Mouse (Mus musculus): Measurements from ENCODE around the gene Rab14. TPM values are rescaled to one million over a fixed set of nuclear protein-coding genes. Genes with fewer than 3 reads are reported as not detected.

The Rab14 gene
- total and polyA plus RNA-seq, 2 experiments from 2014 or later = 121 to 544 TPM

GRCm38 (mm10) chr2:35166816-35167215 lies 34.1 kb downstream of the Rab14 start:
- H3K9ac ChIP-seq = no peak overlapping the region
- H3K27me3 ChIP-seq (ENCODE audit: insufficient read depth, low read length) = no peaks in the 10 kb centered on the region
- no peaks in the 10 kb centered on the region for H3K9me3 ChIP-seq (ENCODE audit: low read length)
- peaks cover 76% of the 10 kb centered on the region for H3K36me3 ChIP-seq (ENCODE audit: insufficient read depth)
- WGBS = 93% methylated on average over 5 of the region's 5 CpGs
- DNase-seq (no peak), ATAC-seq (no peak)
- H3K27ac ChIP-seq (ENCODE audit: low read depth, low read length) = no peak overlapping the region
- H3K4me2 ChIP-seq (ENCODE audit: low read depth) = no peak overlapping the region
- no peaks in the 10 kb centered on the region for H3K4me1 ChIP-seq (ENCODE audit: insufficient read depth)
- no peak overlapping the region for H3K4me3 ChIP-seq (ENCODE audit: low read depth, low read length)
- no peak for TF ChIP-seq CTCF (IDR thresholded peaks at IDR 0.05; ENCODE audit: low read depth)

GRCm38 (mm10) chr2:35165416-35165815 lies 35.5 kb downstream of the Rab14 start:
- no peak for ATAC-seq
- no peak overlapping the region for H3K9ac ChIP-seq
- no peak overlapping the region for H3K4me3 ChIP-seq (ENCODE audit: low read depth, low read length)
- no peaks in the 10 kb centered on the region for H3K9me3 ChIP-seq (ENCODE audit: low read length)
- no peak for DNase-seq
- H3K4me1 ChIP-seq (ENCODE audit: insufficient read depth) = no peaks in the 10 kb centered on the region
- no peak overlapping the region for H3K27ac ChIP-seq (ENCODE audit: low read depth, low read length)
- H3K4me2 ChIP-seq (ENCODE audit: low read depth) = no peak overlapping the region
- TF ChIP-seq CTCF (IDR thresholded peaks at IDR 0.05; ENCODE audit: low read depth) = no peak
- peaks cover 66% of the 10 kb centered on the region for H3K36me3 ChIP-seq (ENCODE audit: insufficient read depth)
- whole genome bisulfite sequencing = 94% methylated on average over 13 of the region's 13 CpGs
- H3K27me3 ChIP-seq (ENCODE audit: insufficient read depth, low read length) = no peaks in the 10 kb centered on the region

DNA sequence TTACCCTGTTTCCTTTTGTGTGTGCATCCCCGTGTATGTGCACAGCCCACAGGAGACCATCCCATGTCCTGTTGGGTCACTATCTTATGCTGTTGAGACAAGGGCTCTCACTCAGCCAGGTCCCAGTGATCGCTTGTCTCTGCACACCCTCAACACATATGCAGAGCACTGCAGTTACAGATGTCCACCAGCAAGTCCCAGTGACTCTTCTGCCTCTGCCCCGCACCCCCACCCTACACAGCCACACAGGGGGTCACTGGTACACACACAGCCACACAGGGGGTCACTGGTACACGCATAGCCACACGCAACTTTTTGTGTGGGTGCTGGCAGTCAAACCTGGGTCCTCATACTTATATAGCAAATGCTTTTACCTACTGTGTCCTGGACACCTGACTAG lies 37.5 kb downstream of the Rab14 start:
- H3K9me3 ChIP-seq (ENCODE audit: low read length) = no peaks in the 10 kb centered on the region
- no peaks in the 10 kb centered on the region for H3K27me3 ChIP-seq (ENCODE audit: insufficient read depth, low read length)
- no peak for TF ChIP-seq CTCF (IDR thresholded peaks at IDR 0.05; ENCODE audit: low read depth)
- WGBS = 95% methylated on average over 5 of the region's 5 CpGs
- H3K9ac ChIP-seq = no peak overlapping the region
- ATAC-seq = no peak
- no peak overlapping the region for H3K4me2 ChIP-seq (ENCODE audit: low read depth)
- DNase-seq = no peak
- H3K4me3 ChIP-seq (ENCODE audit: low read depth, low read length) = no peak overlapping the region
- peaks cover 70% of the 10 kb centered on the region for H3K36me3 ChIP-seq (ENCODE audit: insufficient read depth)
- H3K27ac ChIP-seq (ENCODE audit: low read depth, low read length) = no peak overlapping the region
- H3K4me1 ChIP-seq (ENCODE audit: insufficient read depth) = no peaks in the 10 kb centered on the region

DNA sequence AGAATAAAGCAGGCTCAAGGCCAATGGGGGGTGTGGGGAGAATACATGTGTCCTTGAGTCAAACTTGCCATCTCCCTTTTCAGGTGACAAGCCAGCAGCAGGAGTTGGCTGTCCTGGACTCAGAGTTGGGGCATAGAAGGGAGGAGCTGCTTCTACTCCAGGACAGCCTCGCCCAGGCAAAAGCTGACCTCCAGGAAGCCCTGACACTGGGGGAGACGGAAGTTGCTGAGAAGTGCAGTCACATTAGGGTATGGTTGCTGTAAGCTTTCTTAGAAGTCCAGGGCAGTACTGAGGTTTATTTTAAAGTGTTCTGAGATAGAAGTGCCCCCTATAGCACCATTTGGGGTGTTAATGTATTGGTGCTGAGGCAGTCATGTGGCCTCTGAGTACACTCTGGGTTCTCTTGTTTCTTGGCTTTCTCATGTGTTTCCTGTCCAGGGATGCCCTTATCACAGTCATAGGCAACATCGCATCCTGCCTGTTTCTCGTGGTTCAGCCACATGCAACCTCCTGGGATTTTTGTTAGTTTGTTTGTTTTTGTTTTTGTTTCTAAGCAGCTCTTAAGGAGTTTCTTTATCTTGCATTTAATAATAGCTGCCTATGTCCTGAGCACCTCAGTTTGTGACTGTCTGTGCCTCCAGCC lies 39.0 kb downstream of the Rab14 start:
- no peaks in the 10 kb centered on the region for H3K9me3 ChIP-seq (ENCODE audit: low read length)
- H3K9ac ChIP-seq = no peak overlapping the region
- ATAC-seq (no peak), DNase-seq (no peak)
- no peaks in the 10 kb centered on the region for H3K4me1 ChIP-seq (ENCODE audit: insufficient read depth)
- H3K27ac ChIP-seq (ENCODE audit: low read depth, low read length) = no peak overlapping the region
- WGBS = 86% methylated on average over 4 of the region's 4 CpGs
- H3K4me2 ChIP-seq (ENCODE audit: low read depth) = no peak overlapping the region
- peaks cover 64% of the 10 kb centered on the region for H3K36me3 ChIP-seq (ENCODE audit: insufficient read depth)
- no peak overlapping the region for H3K4me3 ChIP-seq (ENCODE audit: low read depth, low read length)
- H3K27me3 ChIP-seq (ENCODE audit: insufficient read depth, low read length) = no peaks in the 10 kb centered on the region
- no peak for TF ChIP-seq CTCF (IDR thresholded peaks at IDR 0.05; ENCODE audit: low read depth)

DNA sequence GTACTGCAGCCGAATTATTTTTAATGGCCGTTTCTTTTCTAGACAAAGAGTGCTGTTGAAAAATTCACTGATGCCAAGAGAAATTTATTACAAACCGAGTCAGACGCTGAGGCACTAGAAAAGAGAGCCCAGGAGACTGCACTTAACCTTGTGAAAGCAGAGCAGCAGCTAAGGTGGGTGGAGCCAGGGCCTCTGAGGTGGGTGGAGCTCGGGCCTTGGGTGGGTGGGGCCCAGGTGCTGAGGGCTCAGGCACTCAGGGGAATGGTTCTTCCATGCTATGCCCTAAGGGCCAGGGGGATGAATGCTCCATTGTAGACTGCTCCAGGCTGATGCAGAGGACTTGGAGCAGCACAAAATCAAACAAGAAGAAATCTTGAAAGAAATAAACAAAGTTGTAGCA lies 40.7 kb downstream of the Rab14 start:
- H3K36me3 ChIP-seq (ENCODE audit: insufficient read depth) = peaks cover 58% of the 10 kb centered on the region
- no peak overlapping the region for H3K4me3 ChIP-seq (ENCODE audit: low read depth, low read length)
- H3K9me3 ChIP-seq (ENCODE audit: low read length) = no peaks in the 10 kb centered on the region
- H3K9ac ChIP-seq = no peak overlapping the region
- no peaks in the 10 kb centered on the region for H3K4me1 ChIP-seq (ENCODE audit: insufficient read depth)
- WGBS = 66% methylated on average over 5 of the region's 5 CpGs
- H3K27ac ChIP-seq (ENCODE audit: low read depth, low read length) = no peak overlapping the region
- DNase-seq (no peak), ATAC-seq (no peak)
- TF ChIP-seq CTCF (IDR thresholded peaks at IDR 0.05; ENCODE audit: low read depth) = no peak
- H3K4me2 ChIP-seq (ENCODE audit: low read depth) = no peak overlapping the region
- H3K27me3 ChIP-seq (ENCODE audit: insufficient read depth, low read length) = no peaks in the 10 kb centered on the region

GRCm38 (mm10) chr2:35158358-35158757 lies 42.6 kb downstream of the Rab14 start:
- no peaks in the 10 kb centered on the region for H3K27me3 ChIP-seq (ENCODE audit: insufficient read depth, low read length)
- H3K9ac ChIP-seq = no peak overlapping the region
- no peak overlapping the region for H3K4me3 ChIP-seq (ENCODE audit: low read depth, low read length)
- H3K4me1 ChIP-seq (ENCODE audit: insufficient read depth) = no peaks in the 10 kb centered on the region
- DNase-seq (no peak), ATAC-seq (no peak)
- no peak for TF ChIP-seq CTCF (IDR thresholded peaks at IDR 0.05; ENCODE audit: low read depth)
- 85% methylated on average over 3 of the region's 3 CpGs for WGBS
- no peak overlapping the region for H3K4me2 ChIP-seq (ENCODE audit: low read depth)
- H3K9me3 ChIP-seq (ENCODE audit: low read length) = no peaks in the 10 kb centered on the region
- H3K36me3 ChIP-seq (ENCODE audit: insufficient read depth) = peaks cover 64% of the 10 kb centered on the region
- H3K27ac ChIP-seq (ENCODE audit: low read depth, low read length) = no peak overlapping the region

- Histone ChIP-seq H3K27ac (ENCODE audit: low read depth, low read length) (no peak overlapping the region), H3K36me3 (ENCODE audit: insufficient read depth) (peaks cover 64% of the 10 kb centered on the region), H3K9ac (no peak overlapping the region), H3K4me3 (ENCODE audit: low read depth, low read length) (no peak overlapping the region), H3K27me3 (ENCODE audit: insufficient read depth, low read length) (no peaks in the 10 kb centered on the region), H3K4me1 (ENCODE audit: insufficient read depth) (no peaks in the 10 kb centered on the region), H3K4me2 (ENCODE audit: low read depth) (no peak overlapping the region), H3K9me3 (ENCODE audit: low read length) (no peaks in the 10 kb centered on the region)
- 92% methylated on average over 7 of the region's 7 CpGs for WGBS
- TF ChIP-seq CTCF (IDR thresholded peaks at IDR 0.05; ENCODE audit: low read depth) = no peak
- ATAC-seq (no peak), DNase-seq (no peak)
Measured at GRCm38 (mm10) chr2:35157836-35158235, 43.1 kb downstream of the Rab14 start.
